Mouse (Mus musculus) adrenal gland, postnatal 36 days (tissue): ENCODE results near the gene Gm11937. TPM values are rescaled to one million over a fixed set of nuclear protein-coding genes. Genes with fewer than 3 reads are reported as not detected.
"Not testable (repeated sequence)": the region's sequence is repeated elsewhere in the genome, so short reads cannot be mapped to it uniquely, and the experiment has no call there.

Experiments
- DNase-seq, 2 experiments: peaks; one replicate each; pipeline ENCODE4 v3.0.0; 2021; ENCODE audit warnings: mixed read lengths in 1 of 2
- long read RNA-seq, 2 experiments: library from polyadenylated mRNA; stranded (forward); transcript quantifications; one replicate each; pipeline ENCODE4 v2.0.0; 2021; ENCODE audit warnings: borderline sequencing depth in 2 of 2
- total RNA-seq, 2 experiments: library from RNA; stranded (reverse); gene quantifications; 2 replicates each; pipeline ENCODE4 v1.2.3; 2021

The Gm11937 gene
- total RNA-seq, result not detected
- long read RNA-seq, experiment 1, result 0 reads
- long read RNA-seq, experiment 2, result 0 reads

- DNase-seq, result not testable (repeated sequence)
Measured at GRCm38 (mm10) chr11:99610089-99610488, at the start of gene Gm11937. Gm11937 (minus strand) TSS chr11:99610189.

- DNase-seq, result no peak
Measured at GRCm38 (mm10) chr11:99659256-99659655, 49.3 kb upstream of the Gm11937 start.

- not testable (repeated sequence) for DNase-seq
Measured at GRCm38 (mm10) chr11:99658467-99659010, 48.5 kb upstream of the Gm11937 start, which contains the start of gene Gm11563. Gm11563 (minus strand) TSS chr11:99658960.

GRCm38 (mm10) chr11:99657051-99657450, 47.1 kb upstream of the Gm11937 start:
- no peak for DNase-seq

- DNase-seq, result no peak
Measured at GRCm38 (mm10) chr11:99650136-99650535, 40.1 kb upstream of the Gm11937 start, which contains the start of gene Gm11555. Gm11555 (minus strand) TSS chr11:99650236.

GRCm38 (mm10) chr11:99646444-99646843, 36.5 kb upstream of the Gm11937 start:
- no peak for DNase-seq

- no peak for DNase-seq
Measured at GRCm38 (mm10) chr11:99644351-99644750, 34.4 kb upstream of the Gm11937 start.

GRCm38 (mm10) chr11:99643635-99644139, 33.7 kb upstream of the Gm11937 start, which contains the start of gene Krtap4-7:
Krtap4-7 (minus strand) TSS chr11:99644089.
- not testable (repeated sequence) for DNase-seq

GRCm38 (mm10) chr11:99640926-99641325, 30.9 kb upstream of the Gm11937 start:
- DNase-seq, result no peak

GRCm38 (mm10) chr11:99637086-99637485, 27.1 kb upstream of the Gm11937 start:
- no peak for DNase-seq

- no peak for DNase-seq
Measured at GRCm38 (mm10) chr11:99634653-99635134, 24.7 kb upstream of the Gm11937 start, which contains the start of gene Krtap4-2. Krtap4-2 (minus strand) TSS chr11:99635084.

GRCm38 (mm10) chr11:99633293-99633692, 23.3 kb upstream of the Gm11937 start:
- DNase-seq, result no peak

- no peak for DNase-seq
Measured at GRCm38 (mm10) chr11:99630890-99631289, 20.9 kb upstream of the Gm11937 start.

- DNase-seq, result no peak
Measured at GRCm38 (mm10) chr11:99628138-99628537, 18.1 kb upstream of the Gm11937 start, which contains the start of gene Krtap4-1. Krtap4-1 (minus strand) TSS chr11:99628238.

GRCm38 (mm10) chr11:99620335-99620734, 10.3 kb upstream of the Gm11937 start, which contains the start of gene Gm11562:
Gm11562 (minus strand) TSS chr11:99620435.
- DNase-seq, result no peak

- DNase-seq, result no peak
Measured at GRCm38 (mm10) chr11:99614796-99615363, 4.9 kb upstream of the Gm11937 start, which contains the start of gene Krtap2-4. Krtap2-4 (minus strand) TSS chr11:99614846.

- DNase-seq, result no peak
Measured at GRCm38 (mm10) chr11:99609126-99609525, 863 bp downstream of the Gm11937 start.

GRCm38 (mm10) chr11:99603208-99603607, 6.8 kb downstream of the Gm11937 start, which contains the start of gene Gm11938:
Gm11938 (minus strand) TSS chr11:99603308.
- DNase-seq, result not testable (repeated sequence)

GRCm38 (mm10) chr11:99597742-99598141, 12.2 kb downstream of the Gm11937 start, which contains the start of gene Krtap9-3:
Krtap9-3 (minus strand) TSS chr11:99598105.
- DNase-seq, result not testable (repeated sequence)

GRCm38 (mm10) chr11:99590981-99591380, 19.0 kb downstream of the Gm11937 start, which contains the start of gene Krtap1-3:
Krtap1-3 (minus strand) TSS chr11:99591339.
- DNase-seq, result no peak

- no peak for DNase-seq
Measured at GRCm38 (mm10) chr11:99585096-99585495, 24.9 kb downstream of the Gm11937 start.

- no peak for DNase-seq
Measured at GRCm38 (mm10) chr11:99583245-99583704, 26.7 kb downstream of the Gm11937 start, which contains the start of gene Krtap1-4. Krtap1-4 (minus strand) TSS chr11:99583654.
